Mouse (Mus musculus): ENCODE results near the gene Pdgfra. TPM values are rescaled to one million over a fixed set of nuclear protein-coding genes. Genes with fewer than 3 reads are reported as not detected.

Pdgfra gene
- polyA plus RNA-seq, 1 experiment from 2014 or later: 53.6 TPM

DNA sequence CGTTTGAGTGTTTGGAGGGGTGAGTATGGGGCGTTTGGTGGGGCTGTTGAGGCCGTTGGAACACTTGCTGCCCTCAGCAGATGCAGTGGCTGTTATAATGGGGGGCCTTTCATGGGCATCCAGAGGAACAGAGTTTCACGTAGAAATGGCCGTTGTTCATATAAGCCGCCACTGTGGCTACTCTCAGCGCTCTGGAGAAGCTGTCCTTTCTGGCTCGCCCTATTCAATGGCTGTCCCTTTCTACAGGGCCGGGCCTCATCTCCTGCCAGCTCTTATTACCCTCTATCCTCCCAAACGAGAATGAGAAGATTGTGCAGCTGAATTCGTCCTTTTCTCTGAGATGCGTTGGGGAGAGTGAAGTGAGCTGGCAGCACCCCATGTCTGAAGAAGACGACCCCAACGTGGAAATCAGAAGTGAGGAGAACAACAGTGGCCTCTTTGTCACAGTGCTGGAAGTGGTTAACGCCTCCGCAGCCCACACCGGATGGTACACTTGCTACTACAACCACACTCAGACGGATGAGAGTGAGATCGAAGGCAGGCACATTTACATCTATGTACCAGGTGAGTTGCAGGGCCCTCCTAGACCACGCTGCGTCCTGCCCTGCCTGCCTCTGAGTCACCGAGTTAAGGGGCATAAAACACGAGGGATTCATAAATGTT, 11.3 kb downstream of the Pdgfra start:
- no peak for ATAC-seq (ENCODE audit: low read depth)
- no peaks in the 10 kb centered on the region for H3K27me3 ChIP-seq (ENCODE audit: control insufficient read depth, insufficient read depth, low read depth, low read length)
- no peak overlapping the region for H3K4me3 ChIP-seq (ENCODE audit: low read length)
- H3K4me1 ChIP-seq (replicated peaks; ENCODE audit: control insufficient read depth, insufficient read depth, low read length): no peaks in the 10 kb centered on the region
- peaks cover 10% of the 10 kb centered on the region for H3K36me3 ChIP-seq (ENCODE audit: control insufficient read depth, insufficient read depth, low read length)
- H3K9me3 ChIP-seq (ENCODE audit: control insufficient read depth, low read length): no peaks in the 10 kb centered on the region
- H3K27ac ChIP-seq (ENCODE audit: low read length): no peak overlapping the region
- H3K4me2 ChIP-seq (ENCODE audit: low read depth, low read length): no peak overlapping the region
- H3K9ac ChIP-seq (ENCODE audit: low read length): no peak overlapping the region
- 77% methylated on average over 23 of the region's 23 CpGs for WGBS

DNA sequence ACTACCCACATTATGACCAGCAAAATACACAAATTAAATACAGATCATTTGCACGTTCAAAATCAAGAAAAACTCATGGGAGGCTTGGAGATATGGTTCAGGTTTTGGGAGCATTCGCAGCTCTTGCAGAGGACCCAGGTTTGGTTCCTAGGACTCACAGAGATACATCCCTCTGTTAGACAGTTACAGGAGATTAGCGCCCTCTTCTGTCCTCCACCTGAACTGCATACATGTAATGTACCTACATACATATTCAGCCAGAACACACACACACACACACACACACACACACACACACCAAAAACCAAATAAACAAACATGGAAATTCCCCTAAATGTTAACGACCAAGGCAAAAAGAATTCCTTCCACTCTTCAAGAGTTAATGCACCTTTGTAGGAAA, 12.6 kb downstream of the Pdgfra start:
- Histone ChIP-seq H3K4me1 (replicated peaks; ENCODE audit: control insufficient read depth, insufficient read depth, low read length) (no peaks in the 10 kb centered on the region), H3K27ac (ENCODE audit: low read length) (no peak overlapping the region), H3K27me3 (ENCODE audit: control insufficient read depth, insufficient read depth, low read depth, low read length) (no peaks in the 10 kb centered on the region), H3K9me3 (ENCODE audit: control insufficient read depth, low read length) (no peaks in the 10 kb centered on the region), H3K4me3 (ENCODE audit: low read length) (no peak overlapping the region), H3K36me3 (ENCODE audit: control insufficient read depth, insufficient read depth, low read length) (peaks cover 10% of the 10 kb centered on the region), H3K9ac (ENCODE audit: low read length) (no peak overlapping the region), H3K4me2 (ENCODE audit: low read depth, low read length) (no peak overlapping the region)
- 72% methylated on average over 4 of the region's 4 CpGs for WGBS
- no peak for ATAC-seq (ENCODE audit: low read depth)

GRCm38 (mm10) chr5:75169837-75170236, 17.7 kb downstream of the Pdgfra start:
- Histone ChIP-seq H3K36me3 (ENCODE audit: control insufficient read depth, insufficient read depth, low read length) (peaks cover 12% of the 10 kb centered on the region; the same call in 1 of the 2 replicates), H3K9me3 (ENCODE audit: control insufficient read depth, low read length) (no peaks in the 10 kb centered on the region)
- 87% methylated on average over 6 of the region's 6 CpGs for WGBS

DNA sequence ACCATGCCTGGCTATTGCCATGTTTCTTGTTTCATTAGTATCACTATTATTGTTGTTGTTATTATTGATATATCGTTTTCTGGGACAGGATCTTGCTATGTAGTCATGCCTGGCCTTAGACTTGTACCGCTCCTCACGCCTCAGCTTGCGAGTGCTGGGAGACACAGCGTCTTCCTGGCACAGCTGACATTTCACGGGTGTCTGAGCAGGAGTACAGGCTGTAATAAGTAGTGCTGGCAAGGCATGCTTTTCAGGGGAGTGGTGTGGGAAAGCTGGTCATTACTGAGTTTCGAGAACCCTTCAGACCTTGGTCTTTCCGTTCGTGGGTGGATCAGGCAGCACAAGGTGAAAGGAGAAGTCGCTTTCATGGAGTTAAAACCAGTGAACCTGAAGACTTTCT, 19.8 kb downstream of the Pdgfra start:
- Histone ChIP-seq H3K36me3 (ENCODE audit: control insufficient read depth, insufficient read depth, low read length) (peaks cover 10% of the 10 kb centered on the region; the same call in 1 of the 2 replicates), H3K9me3 (ENCODE audit: control insufficient read depth, low read length) (no peaks in the 10 kb centered on the region), H3K4me3 (ENCODE audit: low read length) (no peak overlapping the region), H3K4me2 (ENCODE audit: low read depth, low read length) (no peak overlapping the region), H3K4me1 (replicated peaks; ENCODE audit: control insufficient read depth, insufficient read depth, low read length) (no peaks in the 10 kb centered on the region), H3K27ac (ENCODE audit: low read length) (no peak overlapping the region), H3K27me3 (ENCODE audit: control insufficient read depth, insufficient read depth, low read depth, low read length) (no peaks in the 10 kb centered on the region), H3K9ac (ENCODE audit: low read length) (no peak overlapping the region)
- ATAC-seq (ENCODE audit: low read depth): no peak
- WGBS: 85% methylated on average over 10 of the region's 10 CpGs

More at GRCm38 (mm10) chr5:75169837-75170236, 17.7 kb downstream of the Pdgfra start:
- Histone ChIP-seq H3K4me3 (ENCODE audit: low read length) (no peak overlapping the region), H3K4me1 (replicated peaks; ENCODE audit: control insufficient read depth, insufficient read depth, low read length) (no peaks in the 10 kb centered on the region), H3K4me2 (ENCODE audit: low read depth, low read length) (no peak overlapping the region), H3K9ac (ENCODE audit: low read length) (no peak overlapping the region), H3K27me3 (ENCODE audit: control insufficient read depth, insufficient read depth, low read depth, low read length) (no peaks in the 10 kb centered on the region), H3K27ac (ENCODE audit: low read length) (no peak overlapping the region)
- no peak for ATAC-seq (ENCODE audit: low read depth)

DNA sequence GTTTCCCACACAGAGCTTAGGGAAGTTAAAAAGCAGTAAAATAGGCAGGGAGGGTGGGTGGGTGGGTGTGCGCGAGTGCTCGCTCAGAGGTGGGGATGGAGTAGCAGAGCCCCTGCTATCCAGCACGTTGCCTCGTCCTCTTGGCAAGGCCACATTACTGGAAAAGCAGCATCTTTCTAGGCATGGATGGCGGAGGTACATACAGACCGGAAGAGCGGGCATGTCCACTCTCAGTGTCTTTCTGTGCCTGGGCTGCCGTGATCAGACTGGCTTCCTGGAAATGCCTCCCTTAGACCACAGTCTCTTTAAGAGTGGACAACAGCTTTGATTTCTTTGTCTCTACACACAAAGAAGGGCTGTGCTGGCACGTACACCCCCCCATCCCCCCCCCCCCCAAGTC, 27.2 kb downstream of the Pdgfra start:
- no peak overlapping the region for H3K9ac ChIP-seq (ENCODE audit: low read length)
- no peaks in the 10 kb centered on the region for H3K27me3 ChIP-seq (ENCODE audit: control insufficient read depth, insufficient read depth, low read depth, low read length)
- no peak overlapping the region for H3K4me3 ChIP-seq (ENCODE audit: low read length)
- H3K36me3 ChIP-seq (ENCODE audit: control insufficient read depth, insufficient read depth, low read length): peaks cover 6% of the 10 kb centered on the region
- no peaks in the 10 kb centered on the region for H3K4me1 ChIP-seq (replicated peaks; ENCODE audit: control insufficient read depth, insufficient read depth, low read length)
- no peak overlapping the region for H3K27ac ChIP-seq (ENCODE audit: low read length)
- H3K9me3 ChIP-seq (ENCODE audit: control insufficient read depth, low read length): no peaks in the 10 kb centered on the region
- no peak overlapping the region for H3K4me2 ChIP-seq (ENCODE audit: low read depth, low read length)
- WGBS: 78% methylated on average over 10 of the region's 10 CpGs
- ATAC-seq (ENCODE audit: low read depth): no peak

DNA sequence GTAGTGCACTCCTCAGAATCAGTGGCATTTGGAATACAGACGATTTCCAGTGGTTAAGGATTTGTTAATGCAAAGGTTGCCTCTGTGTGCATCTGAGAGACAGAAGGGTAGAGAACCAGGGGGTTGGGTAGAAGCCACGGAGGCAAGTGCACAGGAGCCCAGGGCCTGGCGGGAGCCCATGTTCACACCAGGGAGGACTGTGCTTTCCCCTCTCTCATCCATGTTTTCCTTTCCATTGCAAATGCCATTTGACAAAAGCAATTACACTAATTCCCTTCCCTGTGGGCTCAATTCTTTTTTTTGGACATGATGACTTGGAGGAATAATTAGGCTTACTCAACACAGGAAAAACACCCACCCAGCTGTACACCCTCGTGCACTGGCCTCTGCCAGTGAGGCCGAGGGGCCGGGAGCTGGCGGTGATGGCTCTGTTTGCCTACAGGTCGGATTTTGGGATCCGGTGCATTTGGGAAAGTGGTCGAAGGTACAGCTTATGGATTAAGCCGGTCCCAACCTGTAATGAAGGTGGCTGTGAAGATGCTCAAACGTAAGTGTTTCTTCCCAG, 27.7 kb downstream of the Pdgfra start:
- ATAC-seq (ENCODE audit: low read depth): no peak
- Histone ChIP-seq H3K27me3 (ENCODE audit: control insufficient read depth, insufficient read depth, low read depth, low read length) (no peaks in the 10 kb centered on the region), H3K27ac (ENCODE audit: low read length) (no peak overlapping the region), H3K36me3 (ENCODE audit: control insufficient read depth, insufficient read depth, low read length) (peaks cover 6% of the 10 kb centered on the region), H3K4me1 (replicated peaks; ENCODE audit: control insufficient read depth, insufficient read depth, low read length) (no peaks in the 10 kb centered on the region), H3K4me3 (ENCODE audit: low read length) (no peak overlapping the region), H3K9me3 (ENCODE audit: control insufficient read depth, low read length) (no peaks in the 10 kb centered on the region), H3K4me2 (ENCODE audit: low read depth, low read length) (no peak overlapping the region), H3K9ac (ENCODE audit: low read length) (no peak overlapping the region)
- 90% methylated on average over 12 of the region's 12 CpGs for WGBS

GRCm38 (mm10) chr5:75183653-75184052, 31.6 kb downstream of the Pdgfra start:
- Histone ChIP-seq H3K36me3 (ENCODE audit: control insufficient read depth, insufficient read depth, low read length) (peaks cover 9% of the 10 kb centered on the region), H3K9ac (ENCODE audit: low read length) (no peak overlapping the region)

DNA sequence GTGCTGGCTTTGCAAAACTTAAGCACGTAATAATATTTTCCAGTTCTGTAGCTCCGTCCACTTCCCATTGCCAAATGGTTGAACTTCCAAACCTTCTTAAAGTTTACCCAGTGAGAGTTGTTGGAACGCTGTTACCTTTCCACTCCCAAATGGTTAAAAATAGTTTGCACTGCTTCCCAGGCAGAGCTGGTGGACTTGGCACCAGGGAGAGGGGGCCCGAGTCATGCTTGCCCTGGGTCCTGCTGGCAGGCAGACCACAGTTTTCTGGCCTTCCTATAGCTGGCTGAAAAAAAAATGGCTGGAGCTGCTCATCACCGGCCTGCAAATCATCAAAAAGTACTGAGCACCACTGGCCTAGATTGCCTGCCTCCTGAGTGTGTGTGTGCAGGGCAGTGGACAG, 32.0 kb downstream of the Pdgfra start:
- no peak overlapping the region for H3K4me3 ChIP-seq (ENCODE audit: low read length)
- 64% methylated on average over 5 of the region's 5 CpGs for WGBS
- no peaks in the 10 kb centered on the region for H3K27me3 ChIP-seq (ENCODE audit: control insufficient read depth, insufficient read depth, low read depth, low read length)
- peak; percentile 27; the same call in 1 of the 2 replicates for ATAC-seq (ENCODE audit: low read depth)
- no peaks in the 10 kb centered on the region for H3K4me1 ChIP-seq (replicated peaks; ENCODE audit: control insufficient read depth, insufficient read depth, low read length)
- no peak overlapping the region for H3K27ac ChIP-seq (ENCODE audit: low read length)
- no peak overlapping the region for H3K4me2 ChIP-seq (ENCODE audit: low read depth, low read length)
- H3K36me3 ChIP-seq (ENCODE audit: control insufficient read depth, insufficient read depth, low read length): peaks cover 9% of the 10 kb centered on the region
- H3K9me3 ChIP-seq (ENCODE audit: control insufficient read depth, low read length): no peaks in the 10 kb centered on the region
- no peak overlapping the region for H3K9ac ChIP-seq (ENCODE audit: low read length)

More at GRCm38 (mm10) chr5:75183653-75184052, 31.6 kb downstream of the Pdgfra start:
- WGBS: 74% methylated on average over 6 of the region's 6 CpGs
- Histone ChIP-seq H3K4me1 (replicated peaks; ENCODE audit: control insufficient read depth, insufficient read depth, low read length) (no peaks in the 10 kb centered on the region), H3K27me3 (ENCODE audit: control insufficient read depth, insufficient read depth, low read depth, low read length) (no peaks in the 10 kb centered on the region), H3K4me3 (ENCODE audit: low read length) (no peak overlapping the region), H3K4me2 (ENCODE audit: low read depth, low read length) (no peak overlapping the region), H3K9me3 (ENCODE audit: control insufficient read depth, low read length) (no peaks in the 10 kb centered on the region), H3K27ac (ENCODE audit: low read length) (no peak overlapping the region)
- 0 out of 2 replicates have a peak, but pooled peaks have one; percentile 13 for ATAC-seq (ENCODE audit: low read depth)

GRCm38 (mm10) chr5:75184693-75185235, 32.7 kb downstream of the Pdgfra start:
- Histone ChIP-seq H3K9ac (ENCODE audit: low read length) (no peak overlapping the region), H3K4me2 (ENCODE audit: low read depth, low read length) (no peak overlapping the region), H3K27ac (ENCODE audit: low read length) (no peak overlapping the region), H3K4me1 (replicated peaks; ENCODE audit: control insufficient read depth, insufficient read depth, low read length) (no peaks in the 10 kb centered on the region), H3K4me3 (ENCODE audit: low read length) (no peak overlapping the region), H3K27me3 (ENCODE audit: control insufficient read depth, insufficient read depth, low read depth, low read length) (no peaks in the 10 kb centered on the region), H3K9me3 (ENCODE audit: control insufficient read depth, low read length) (no peaks in the 10 kb centered on the region), H3K36me3 (ENCODE audit: control insufficient read depth, insufficient read depth, low read length) (peaks cover 9% of the 10 kb centered on the region)
- no peak for ATAC-seq (ENCODE audit: low read depth)
- WGBS: 64% methylated on average over 7 of the region's 7 CpGs

Measured in lung, embryonic 16.5 days (tissue).